Mouse (Mus musculus) liver, postnatal 0 days (tissue): ENCODE data around the gene Cbx4. TPM values are rescaled to one million over a fixed set of nuclear protein-coding genes. Genes with fewer than 3 reads are reported as not detected.

Experiments
- ATAC-seq: fragments of 200-750 bp; cut with Nextera tagmentation; 2 replicates; pipeline ENCODE4 v1.8.0; 2017; ENCODE audit warnings: mild to moderate bottlenecking, moderate library complexity
- DNase-seq: peaks from one replicate; pipeline ENCODE4 v3.0.0-alpha.2; 2016
- H3K27ac ChIP-seq: fragments of 300-500 bp; sonication (generic); 2 replicates; pipeline ENCODE4 v1.5.1; 2014; ENCODE audit warnings: antibody characterized with exemption, moderate library complexity, mild to moderate bottlenecking, low read depth
- H3K27me3 ChIP-seq: fragments of 300-500 bp; sonication (generic); 2 replicates; pipeline ENCODE4 v1.6.1; 2014; ENCODE audit warnings: low read length, control low read depth, mixed read lengths; ENCODE audit not compliant: insufficient read depth
- H3K36me3 ChIP-seq: fragments of 300-500 bp; sonication (generic); replicated peaks from 2 replicates; pipeline ENCODE4 v1.6.1; 2014; ENCODE audit warnings: mild to moderate bottlenecking, control low read depth, low read length, moderate library complexity, mixed read lengths; ENCODE audit not compliant: insufficient read depth
- H3K4me1 ChIP-seq: fragments of 300-500 bp; sonication (generic); 2 replicates; pipeline ENCODE4 v1.6.1; 2014; ENCODE audit warnings: antibody characterized with exemption, mild to moderate bottlenecking, control low read depth; ENCODE audit not compliant: insufficient read depth
- H3K4me2 ChIP-seq: fragments of 300-500 bp; sonication (generic); 2 replicates; pipeline ENCODE4 v1.6.1; 2014; ENCODE audit warnings: low read depth, mild to moderate bottlenecking, low read length, moderate library complexity, mixed read lengths
- H3K4me3 ChIP-seq: fragments of 300-500 bp; sonication (generic); 2 replicates; pipeline ENCODE4 v1.5.1; 2014; ENCODE audit warnings: low read depth, low read length
- H3K9ac ChIP-seq: fragments of 300-500 bp; sonication (generic); replicated peaks from 2 replicates; pipeline ENCODE4 v1.6.1; 2014; ENCODE audit warnings: mild to moderate bottlenecking, moderate library complexity
- H3K9me3 ChIP-seq: fragments of 300-500 bp; sonication (generic); 2 replicates; pipeline ENCODE4 v1.6.1; 2016; ENCODE audit warnings: mild to moderate bottlenecking, control low read depth, low read length, mixed read lengths
- CTCF ChIP-seq: sonication (generic); IDR thresholded peaks from 2 replicates; pipeline ENCODE4 v1.5.1; 2016; ENCODE audit warnings: antibody characterized with exemption, low read depth
- EP300 ChIP-seq: IDR thresholded peaks from 2 replicates; pipeline ENCODE4 v1.6.1; 2016; ENCODE audit warnings: antibody characterized with exemption, low read depth, mild to moderate bottlenecking
- WGBS: fragments of 180-500 bp; shearing (Covaris S2); extraction: QIAGEN DNeasy Blood & Tissue Kit; methylation state at CpG from one replicate; pipeline ENCODE4 v1.1.7; 2014; ENCODE audit not compliant: insufficient replicate concordance; 5-methylcytosine and 5-hydroxymethylcytosine counted together
- polyA plus RNA-seq: library from polyadenylated mRNA; unstranded; fragments of >200 nt; fragmentation: Nextera tagmentation; extraction: Ambion mirVana; gene quantifications from 2 replicates; pipeline ENCODE4 v1.2.1, GENCODE M21; 2015

Gene Cbx4
- polyA plus RNA-seq, 1 experiment from 2014 or later, result 2.8 TPM

- Histone ChIP-seq H3K27ac (peak overlapping the region; percentile 85), H3K4me2 (peak overlapping the region; percentile 93), H3K9ac (peak overlapping the region; percentile 67), H3K36me3 (no peaks in the 10 kb centered on the region), H3K4me3 (peak overlapping the region; percentile 58), H3K27me3 (peaks cover 43% of the 10 kb centered on the region), H3K9me3 (no peaks in the 10 kb centered on the region), H3K4me1 (peaks cover 49% of the 10 kb centered on the region)
- WGBS, result under 1% methylated on average over 41 of the region's 42 CpGs
- peak; percentile 74 for ATAC-seq
- no peak for TF ChIP-seq EP300
- no peak for TF ChIP-seq CTCF
- DNase-seq, result peak; percentile 89
Observed at GRCm38 (mm10) chr11:119090961-119091597, 5.1 kb upstream of the Cbx4 start.

DNA sequence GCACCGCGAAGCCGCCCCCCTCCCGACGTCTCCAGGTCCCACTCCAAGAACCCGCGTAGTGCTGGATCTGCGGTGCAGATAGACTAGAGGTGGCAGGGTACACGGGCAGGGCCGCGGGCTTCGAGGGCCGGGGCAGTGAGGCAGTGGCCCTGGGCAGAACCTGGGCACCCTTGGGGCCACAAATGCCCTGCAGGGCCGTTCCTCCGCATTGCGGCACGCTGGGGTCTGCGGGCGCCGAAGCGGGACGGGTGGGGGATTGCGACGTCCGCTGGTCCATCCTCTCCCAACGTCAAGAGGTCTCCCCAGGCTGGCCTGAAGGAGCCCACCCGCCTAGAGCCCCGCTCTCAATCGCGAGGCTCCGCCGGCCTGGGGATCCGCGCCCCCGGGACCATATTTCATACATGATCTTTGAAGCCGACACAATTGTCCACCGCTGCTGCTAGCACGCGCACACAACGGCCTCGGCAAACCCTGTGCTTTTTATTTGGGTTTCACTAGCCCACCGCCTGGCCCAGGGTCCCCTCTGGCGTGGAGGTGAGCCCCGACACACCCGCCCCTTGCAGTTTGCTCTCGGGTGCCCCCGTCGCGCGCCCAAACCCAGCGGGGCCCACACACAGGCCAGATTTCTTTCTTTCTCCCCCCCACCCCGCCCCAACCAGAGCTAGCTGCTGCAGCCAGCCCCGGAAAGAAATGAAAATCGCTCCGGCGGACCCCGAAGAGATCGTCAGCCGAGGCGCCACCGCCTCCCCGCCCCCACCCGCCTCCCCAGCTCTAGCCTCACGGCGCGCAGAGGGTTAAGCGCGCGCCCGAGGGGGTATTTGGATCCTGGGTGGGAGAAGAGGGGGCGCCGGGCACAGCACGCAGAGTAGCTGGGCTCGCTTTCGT, 4.3 kb upstream of the Cbx4 start:
- Histone ChIP-seq H3K27me3 (peaks cover 43% of the 10 kb centered on the region), H3K4me1 (peaks cover 49% of the 10 kb centered on the region), H3K4me3 (peak overlapping the region; percentile 58), H3K27ac (peak overlapping the region; percentile 85), H3K9ac (peak overlapping the region; percentile 67), H3K4me2 (peak overlapping the region; percentile 93), H3K36me3 (no peaks in the 10 kb centered on the region), H3K9me3 (no peaks in the 10 kb centered on the region)
- ATAC-seq (no peak; the same call in 1 of the 2 replicates), DNase-seq (no peak)
- no peak for TF ChIP-seq CTCF
- TF ChIP-seq EP300, result no peak
- WGBS, result under 1% methylated on average over 58 of the region's 75 CpGs

DNA sequence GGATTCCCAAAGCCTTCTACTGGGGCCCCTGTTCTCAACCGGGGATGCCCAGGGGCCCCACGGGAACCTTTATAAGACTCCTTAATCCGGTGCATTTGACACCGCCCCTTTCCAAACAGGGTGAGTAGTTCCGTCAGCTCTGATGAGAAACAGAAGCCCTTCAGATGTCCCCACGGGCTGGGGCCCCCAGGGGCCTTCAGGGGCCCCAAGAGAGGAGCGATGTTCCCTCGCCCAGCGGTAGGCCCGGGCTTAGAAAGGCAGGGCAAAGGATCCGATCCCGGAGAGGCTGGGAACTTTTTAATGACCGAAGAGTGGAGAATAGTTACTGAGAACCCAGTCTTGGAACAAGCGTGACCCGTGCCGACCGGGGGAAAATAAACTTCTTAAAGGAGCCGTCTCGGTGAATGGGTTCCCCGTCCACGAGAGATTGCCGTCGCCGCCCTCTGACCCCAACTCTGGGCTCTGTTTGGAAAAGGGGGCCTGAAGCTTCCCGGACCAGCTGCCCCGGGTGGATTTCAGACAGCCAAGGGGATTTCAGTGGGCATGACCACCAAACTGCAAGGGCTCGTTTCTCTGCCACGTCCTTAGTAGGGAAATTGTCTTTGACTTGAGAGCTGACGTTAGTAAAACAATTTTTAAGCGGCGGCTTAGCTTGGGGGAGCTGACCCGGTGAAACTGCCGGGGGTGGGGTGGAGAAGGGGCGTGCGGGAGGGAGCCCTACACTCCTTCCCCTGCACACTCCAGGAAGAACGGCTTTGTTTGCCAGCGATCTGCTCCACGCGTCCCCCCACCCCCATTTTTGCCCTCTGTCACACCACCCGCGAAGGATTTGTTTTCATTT, 3.4 kb upstream of the Cbx4 start:
- Histone ChIP-seq H3K4me1 (peaks cover 52% of the 10 kb centered on the region), H3K36me3 (no peaks in the 10 kb centered on the region), H3K27ac (peak overlapping the region; percentile 55; the same call in 1 of the 2 replicates), H3K27me3 (peaks cover 43% of the 10 kb centered on the region), H3K9ac (peak overlapping the region; percentile 67), H3K4me3 (peak overlapping the region; percentile 58), H3K4me2 (peak overlapping the region; percentile 93), H3K9me3 (no peaks in the 10 kb centered on the region)
- WGBS, result 1% methylated on average over 41 of the region's 41 CpGs
- DNase-seq (peak; percentile 51), ATAC-seq (no peak)
- TF ChIP-seq CTCF, result no peak
- TF ChIP-seq EP300, result no peak

DNA sequence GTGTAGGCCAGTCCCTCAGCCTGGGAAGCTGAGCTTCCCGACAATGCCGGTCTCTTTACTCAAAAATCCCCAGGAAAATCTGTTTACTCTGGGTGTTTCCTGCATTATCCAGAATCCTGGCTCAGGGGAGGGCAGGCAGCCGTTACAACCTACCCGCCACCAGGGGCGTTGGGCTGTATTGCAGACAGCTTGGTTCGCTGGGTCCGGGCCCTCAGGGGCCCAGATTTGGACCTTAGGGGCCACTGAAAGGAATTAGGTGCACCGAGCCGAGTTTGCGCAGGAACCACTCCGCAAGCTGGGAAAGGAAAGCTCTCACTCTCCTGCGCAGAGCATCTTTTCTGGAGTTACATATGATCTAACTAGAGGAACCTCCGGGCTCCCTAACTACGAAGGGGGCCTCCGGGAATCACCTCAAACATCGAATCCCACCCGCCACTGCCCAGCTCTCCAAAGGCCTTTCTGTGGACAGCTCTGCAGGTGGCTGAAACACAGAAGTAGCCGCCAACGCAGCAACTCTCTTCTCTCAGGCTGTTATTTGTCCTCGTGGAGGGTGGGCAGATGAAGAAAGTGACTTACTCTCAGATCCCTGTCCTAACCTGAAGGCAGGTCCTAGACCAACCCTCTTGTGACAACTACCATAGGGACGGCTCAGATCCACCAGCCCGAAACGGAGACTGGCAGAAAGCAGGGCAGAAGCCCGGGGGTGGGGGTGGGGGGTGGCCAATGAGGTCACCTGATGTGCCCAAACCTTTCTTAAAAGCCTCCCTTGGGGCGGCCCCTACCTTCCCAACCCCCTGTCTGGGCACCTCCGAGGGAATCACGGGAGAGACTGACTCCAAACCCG, 2.6 kb upstream of the Cbx4 start:
- Histone ChIP-seq H3K4me2 (peak overlapping the region; percentile 93), H3K36me3 (no peaks in the 10 kb centered on the region), H3K27ac (peak overlapping the region; percentile 95; the same call in 1 of the 2 replicates), H3K4me1 (peaks cover 61% of the 10 kb centered on the region), H3K9ac (0 out of 2 replicates have a peak overlapping the region, but pooled peaks have one; percentile 16), H3K4me3 (peak overlapping the region; percentile 58), H3K27me3 (peaks cover 43% of the 10 kb centered on the region), H3K9me3 (no peaks in the 10 kb centered on the region)
- WGBS, result 3% methylated on average over 28 of the region's 28 CpGs
- TF ChIP-seq CTCF (peak; percentile 56), EP300 (no peak)
- peak; percentile 57 for DNase-seq
- no peak for ATAC-seq
